ENCODE assay signal across 14 mouse cellular contexts in the genomic region with DNA sequence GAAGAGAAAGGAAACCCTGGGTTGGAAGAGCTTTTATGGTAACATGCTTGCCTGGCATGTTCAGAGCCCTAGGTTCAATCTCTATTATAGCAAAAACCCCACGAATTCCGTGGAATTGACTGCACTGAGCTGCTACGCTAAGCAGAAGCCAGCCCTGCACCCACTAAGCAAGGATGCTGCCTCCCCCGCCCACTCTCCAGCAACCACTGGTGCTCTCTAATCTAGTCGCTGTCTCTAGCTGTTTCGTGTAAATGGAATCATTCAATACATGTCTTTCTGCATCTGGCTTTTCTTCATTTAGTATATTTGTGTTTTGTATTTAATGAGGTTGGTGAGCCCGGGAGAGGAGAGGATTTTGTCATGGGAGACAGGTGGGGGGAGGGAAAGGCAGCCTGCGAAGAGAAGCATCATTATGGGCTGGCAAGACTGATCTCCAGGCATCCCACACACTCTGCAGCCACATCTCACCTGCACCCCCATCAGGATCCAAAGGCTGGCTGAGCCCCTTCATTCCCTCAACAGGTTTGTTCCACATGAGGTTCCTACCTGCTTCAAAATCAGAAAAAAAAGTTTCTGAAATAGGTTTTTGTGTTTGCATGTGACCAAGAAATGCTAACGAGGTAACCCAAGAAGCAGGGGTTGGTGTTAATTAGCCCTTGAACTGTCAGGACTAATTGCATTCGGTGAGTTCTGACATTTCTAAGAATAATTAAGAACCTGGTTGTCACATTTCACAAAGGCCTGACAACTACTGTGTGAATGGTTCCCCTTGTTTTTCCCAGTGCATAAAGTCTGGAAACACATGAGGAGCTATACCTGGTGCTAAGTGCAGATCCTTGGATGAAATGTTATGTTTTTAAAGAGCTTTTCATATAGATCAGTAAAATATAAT.
DNase-seq lines count a peak whose midpoint lies in the region; ATAC-seq and TF ChIP-seq lines count a peak whose summit lies in the region.
"Had no signal": no experiment of that assay in that cellular context is flagged by ENCODE, and none has a peak within 500 bp of the region (broad histone marks: within the 10 kb centered on the region; RNA-seq: fewer than 3 reads in every experiment).

No protein-coding gene starts in this region.

- DNase-seq in layer of hippocampus, adult 11-12 months (ENCODE audit: low spot score) = peak; percentile 43
- DNase-seq in layer of hippocampus, postnatal 10 days (ENCODE audit: low spot score in 2 of 2) = no peak
- peak; percentile 84 for DNase-seq in brain, embryonic 14.5 days (ENCODE audit: low read depth)
- DNase-seq in frontal cortex, adult 2 months (ENCODE audit: extremely low spot score in 1 of 2, low spot score in 1 of 2) = peak; percentile 14 to 65
- peak; percentile 12 to 17 for DNase-seq in left cerebral cortex, postnatal 36 days (ENCODE audit: low spot score in 2 of 2)
- no peak for DNase-seq in cerebellum, postnatal 4 days (ENCODE audit: low spot score in 2 of 2)
- no peak for DNase-seq in gastrocnemius, adult 8-10 months (ENCODE audit: low spot score in 2 of 2)
- DNase-seq: B cell, adult 2 months; cerebellum, postnatal 25 days; heart, postnatal 14 days; kidney, adult 9 months; lung, postnatal 14 days; thymus, postnatal 25 days had no signal

- no peak for TF ChIP-seq POLR2A in brain, embryonic 14.5 days (IDR thresholded peaks at IDR 0.05; ENCODE audit: borderline replicate concordance, extremely low read depth, insufficient read depth, insufficient read length, poor library complexity, severe bottlenecking)

- ATAC-seq in cerebellum, adult (ENCODE audit: insufficient number of reproducible peaks, low FRiP score, low TSS enrichment) = no peak

- intact Hi-C loops in left cerebral cortex, postnatal 36 days (cut with DNase I) = no loop called here

- TF ChIP-seq CTCF in brain, embryonic 14.5 days (IDR thresholded peaks at IDR 0.05; ENCODE audit: borderline replicate concordance, extremely low read depth, insufficient read depth, insufficient read length) = no peak

Comparison
In these comparisons a context has a peak if more than half of its experiments do, and no peak if none do; other contexts are left out.
1. DNase-seq: peak in layer of hippocampus, adult 11-12 months (single experiment), brain, embryonic 14.5 days (single experiment), frontal cortex, adult 2 months (2 of 2) and left cerebral cortex, postnatal 36 days (2 of 2); none in layer of hippocampus, postnatal 10 days (0 of 2), cerebellum, postnatal 4 days (0 of 2) and gastrocnemius, adult 8-10 months (0 of 2).